Mouse (Mus musculus): Measurements from ENCODE around the gene Matn1. TPM values are rescaled to one million over a fixed set of nuclear protein-coding genes. Genes with fewer than 3 reads are reported as not detected.

Gene Matn1
- polyA plus RNA-seq, 1 experiment from 2014 or later = 0.29 TPM

Other genes with a start within 250 kb of the Matn1 start
- gene Sdc3, start 151.8 kb upstream of the Matn1 start, polyA plus RNA-seq (2015; fragmentation: Nextera tagmentation; extraction: Ambion mirVana) = 188 and 205 TPM in 2 replicates
- gene Laptm5, start 31.3 kb upstream of the Matn1 start, polyA plus RNA-seq (2015; fragmentation: Nextera tagmentation; extraction: Ambion mirVana) = 22.0 and 22.3 TPM in 2 replicates

Measured in midbrain, embryonic 16.5 days (tissue).